Mouse (Mus musculus): Measurements from ENCODE around the gene Ces1d. TPM values are rescaled to one million over a fixed set of nuclear protein-coding genes. Genes with fewer than 3 reads are reported as not detected.
"Not testable (repeated sequence)": the region's sequence is repeated elsewhere in the genome, so short reads cannot be mapped to it uniquely, and the experiment has no call there.

Ces1d gene
- polyA plus RNA-seq, 1 experiment from 2014 or later, result 1.8 TPM

- H3K9ac ChIP-seq, result no peak overlapping the region
- H3K4me1 ChIP-seq (replicated peaks), result peaks cover 21% of the 10 kb centered on the region
- no peaks in the 10 kb centered on the region for H3K27me3 ChIP-seq
- no peaks in the 10 kb centered on the region for H3K36me3 ChIP-seq
- peak; percentile 92 for ATAC-seq (replicated peaks; ENCODE audit: insufficient number of reproducible peaks, insufficient read depth, low FRiP score, low read depth)
- H3K9me3 ChIP-seq (replicated peaks), result no peaks in the 10 kb centered on the region
- H3K27ac ChIP-seq, result peak overlapping the region; percentile 82
- no peak overlapping the region for H3K4me2 ChIP-seq
- 36% methylated on average over 1 of the region's 1 CpGs for WGBS
- H3K4me3 ChIP-seq, result no peak overlapping the region
These were observed 19.7 kb upstream of the Ces1d start for GRCm38 (mm10) chr8:93217375-93217774.

- no peaks in the 10 kb centered on the region for H3K27me3 ChIP-seq
- no peak overlapping the region for H3K4me2 ChIP-seq
- H3K9ac ChIP-seq, result no peak overlapping the region
- no peak overlapping the region for H3K27ac ChIP-seq
- no peaks in the 10 kb centered on the region for H3K36me3 ChIP-seq
- no peak for ATAC-seq (replicated peaks; ENCODE audit: insufficient number of reproducible peaks, insufficient read depth, low FRiP score, low read depth)
- no peaks in the 10 kb centered on the region for H3K4me1 ChIP-seq (replicated peaks)
- H3K4me3 ChIP-seq, result no peak overlapping the region
- H3K9me3 ChIP-seq (replicated peaks), result no peaks in the 10 kb centered on the region
These were observed 13.5 kb upstream of the Ces1d start for GRCm38 (mm10) chr8:93211091-93211490.

- not testable (repeated sequence) for H3K36me3 ChIP-seq; H3K4me1 ChIP-seq (replicated peaks); H3K27me3 ChIP-seq; H3K9me3 ChIP-seq (replicated peaks); H3K4me3 ChIP-seq; H3K4me2 ChIP-seq; H3K9ac ChIP-seq
- H3K27ac ChIP-seq, result peak overlapping the region; percentile 15; the same call in 1 of the 2 replicates
- ATAC-seq (replicated peaks; ENCODE audit: insufficient number of reproducible peaks, insufficient read depth, low FRiP score, low read depth), result 0 out of 2 replicates have a peak, but pooled peaks have one; percentile 50
- WGBS, result 32% methylated on average over 7 of the region's 7 CpGs
These were observed 1.5 kb upstream of the Ces1d start for GRCm38 (mm10) chr8:93199146-93199545.

GRCm38 (mm10) chr8:93196436-93196835 is 1.2 kb downstream of the Ces1d start:
- Histone ChIP-seq H3K4me3 (no peak overlapping the region), H3K27ac (no peak overlapping the region), H3K4me2 (no peak overlapping the region), H3K4me1 (replicated peaks) (no peaks in the 10 kb centered on the region), H3K9me3 (replicated peaks) (no peaks in the 10 kb centered on the region), H3K9ac (no peak overlapping the region), H3K27me3 (no peaks in the 10 kb centered on the region), H3K36me3 (no peaks in the 10 kb centered on the region)
- no peak for ATAC-seq (replicated peaks; ENCODE audit: insufficient number of reproducible peaks, insufficient read depth, low FRiP score, low read depth)
- WGBS, result 81% methylated on average over 5 of the region's 5 CpGs

GRCm38 (mm10) chr8:93180581-93181129 is 17.0 kb downstream of the Ces1d start:
- no peak for ATAC-seq (replicated peaks; ENCODE audit: insufficient number of reproducible peaks, insufficient read depth, low FRiP score, low read depth)
- 65% methylated on average over 4 of the region's 4 CpGs for WGBS

GRCm38 (mm10) chr8:93176593-93176992 is 21.0 kb downstream of the Ces1d start:
- H3K36me3 ChIP-seq, result no peaks in the 10 kb centered on the region
- 55% methylated on average over 1 of the region's 1 CpGs for WGBS
- peaks cover 15% of the 10 kb centered on the region for H3K4me1 ChIP-seq (replicated peaks)
- no peak overlapping the region for H3K4me3 ChIP-seq
- H3K9me3 ChIP-seq (replicated peaks), result no peaks in the 10 kb centered on the region
- H3K4me2 ChIP-seq, result no peak overlapping the region
- no peak for ATAC-seq (replicated peaks; ENCODE audit: insufficient number of reproducible peaks, insufficient read depth, low FRiP score, low read depth)
- no peak overlapping the region for H3K9ac ChIP-seq
- H3K27me3 ChIP-seq, result no peaks in the 10 kb centered on the region
- no peak overlapping the region for H3K27ac ChIP-seq

More at GRCm38 (mm10) chr8:93180581-93181129, 17.0 kb downstream of the Ces1d start:
- no peak overlapping the region for H3K9ac ChIP-seq
- no peak overlapping the region for H3K4me3 ChIP-seq
- no peaks in the 10 kb centered on the region for H3K27me3 ChIP-seq
- no peaks in the 10 kb centered on the region for H3K36me3 ChIP-seq
- peaks cover 3% of the 10 kb centered on the region; the same call in 1 of the 2 replicates for H3K4me1 ChIP-seq (replicated peaks)
- H3K9me3 ChIP-seq (replicated peaks), result no peaks in the 10 kb centered on the region
- no peak overlapping the region for H3K4me2 ChIP-seq
- no peak overlapping the region for H3K27ac ChIP-seq

- 60% methylated on average over 2 of the region's 2 CpGs for WGBS
- no peak overlapping the region for H3K4me2 ChIP-seq
- H3K27me3 ChIP-seq, result no peaks in the 10 kb centered on the region
- no peak overlapping the region for H3K4me3 ChIP-seq
- no peak overlapping the region for H3K9ac ChIP-seq
- no peak overlapping the region for H3K27ac ChIP-seq
- no peaks in the 10 kb centered on the region for H3K36me3 ChIP-seq
- ATAC-seq (replicated peaks; ENCODE audit: insufficient number of reproducible peaks, insufficient read depth, low FRiP score, low read depth), result no peak
- no peaks in the 10 kb centered on the region for H3K9me3 ChIP-seq (replicated peaks)
- peaks cover 15% of the 10 kb centered on the region for H3K4me1 ChIP-seq (replicated peaks)
These were observed 23.1 kb downstream of the Ces1d start for GRCm38 (mm10) chr8:93174554-93174953.

- Histone ChIP-seq H3K27me3 (no peaks in the 10 kb centered on the region), H3K4me2 (no peak overlapping the region), H3K36me3 (no peaks in the 10 kb centered on the region), H3K9ac (no peak overlapping the region), H3K4me3 (no peak overlapping the region), H3K27ac (peak overlapping the region; percentile 39; the same call in 1 of the 2 replicates), H3K9me3 (replicated peaks) (no peaks in the 10 kb centered on the region), H3K4me1 (replicated peaks) (peaks cover 15% of the 10 kb centered on the region)
- 33% methylated on average over 1 of the region's 1 CpGs for WGBS
- peak; percentile 58; the same call in 1 of the 2 replicates for ATAC-seq (replicated peaks; ENCODE audit: insufficient number of reproducible peaks, insufficient read depth, low FRiP score, low read depth)
These were observed 25.6 kb downstream of the Ces1d start for GRCm38 (mm10) chr8:93171846-93172590.

- Histone ChIP-seq H3K4me3 (no peak overlapping the region), H3K9ac (no peak overlapping the region), H3K27me3 (no peaks in the 10 kb centered on the region), H3K4me1 (replicated peaks) (no peaks in the 10 kb centered on the region), H3K27ac (no peak overlapping the region), H3K4me2 (no peak overlapping the region), H3K9me3 (replicated peaks) (no peaks in the 10 kb centered on the region), H3K36me3 (no peaks in the 10 kb centered on the region)
- 86% methylated on average over 1 of the region's 1 CpGs for WGBS
- ATAC-seq (replicated peaks; ENCODE audit: insufficient number of reproducible peaks, insufficient read depth, low FRiP score, low read depth), result no peak
These were observed 34.3 kb downstream of the Ces1d start for GRCm38 (mm10) chr8:93163363-93163762.

GRCm38 (mm10) chr8:93151401-93151800 is 46.2 kb downstream of the Ces1d start:
- Histone ChIP-seq H3K4me1 (replicated peaks) (no peaks in the 10 kb centered on the region), H3K9ac (no peak overlapping the region), H3K4me2 (no peak overlapping the region), H3K27me3 (no peaks in the 10 kb centered on the region), H3K4me3 (no peak overlapping the region), H3K36me3 (no peaks in the 10 kb centered on the region), H3K27ac (no peak overlapping the region), H3K9me3 (replicated peaks) (no peaks in the 10 kb centered on the region)
- 86% methylated on average over 1 of the region's 1 CpGs for WGBS
- no peak for ATAC-seq (replicated peaks; ENCODE audit: insufficient number of reproducible peaks, insufficient read depth, low FRiP score, low read depth)

GRCm38 (mm10) chr8:93147331-93147730 is 50.3 kb downstream of the Ces1d start:
- Histone ChIP-seq H3K27me3 (no peaks in the 10 kb centered on the region), H3K9me3 (replicated peaks) (no peaks in the 10 kb centered on the region), H3K27ac (no peak overlapping the region), H3K9ac (no peak overlapping the region), H3K4me2 (no peak overlapping the region), H3K4me3 (no peak overlapping the region), H3K4me1 (replicated peaks) (no peaks in the 10 kb centered on the region), H3K36me3 (no peaks in the 10 kb centered on the region)
- no peak for ATAC-seq (replicated peaks; ENCODE audit: insufficient number of reproducible peaks, insufficient read depth, low FRiP score, low read depth)

- H3K27me3 ChIP-seq, result no peaks in the 10 kb centered on the region
- no peak overlapping the region for H3K27ac ChIP-seq
- no peaks in the 10 kb centered on the region for H3K9me3 ChIP-seq (replicated peaks)
- no peak overlapping the region for H3K4me2 ChIP-seq
- ATAC-seq (replicated peaks; ENCODE audit: insufficient number of reproducible peaks, insufficient read depth, low FRiP score, low read depth), result no peak
- no peak overlapping the region for H3K4me3 ChIP-seq
- WGBS, result 30% methylated on average over 1 of the region's 1 CpGs
- no peak overlapping the region for H3K9ac ChIP-seq
- H3K36me3 ChIP-seq, result no peaks in the 10 kb centered on the region
- no peaks in the 10 kb centered on the region for H3K4me1 ChIP-seq (replicated peaks)
These were observed 56.9 kb downstream of the Ces1d start for GRCm38 (mm10) chr8:93140696-93141095.

All from heart, embryonic 15.5 days (tissue).